Mouse (Mus musculus) fat pad, adult 2 months (tissue): Measurements from ENCODE around the gene Rom1.
"Not testable (repeated sequence)": the region's sequence is repeated elsewhere in the genome, so short reads cannot be mapped to it uniquely, and the experiment has no call there.

Source experiments
- DNase-seq: peaks from one replicate; pipeline ENCODE4 v3.0.0-alpha.2; 2011; ENCODE audit warnings: low read depth, low spot score; ENCODE audit errors: extremely low read depth

Rom1 gene

GRCm38 (mm10) chr19:8897865-8898495, 31.2 kb downstream of the Rom1 start, which contains the start of gene Ganab:
Ganab (plus strand) TSS chr19:8898071.
- DNase-seq: no peak

- not testable (repeated sequence) for DNase-seq
These were observed 31.8 kb downstream of the Rom1 start for GRCm38 (mm10) chr19:8897211-8897864.

- not testable (repeated sequence) for DNase-seq
These were observed 32.9 kb downstream of the Rom1 start for GRCm38 (mm10) chr19:8896231-8896630.

DNA sequence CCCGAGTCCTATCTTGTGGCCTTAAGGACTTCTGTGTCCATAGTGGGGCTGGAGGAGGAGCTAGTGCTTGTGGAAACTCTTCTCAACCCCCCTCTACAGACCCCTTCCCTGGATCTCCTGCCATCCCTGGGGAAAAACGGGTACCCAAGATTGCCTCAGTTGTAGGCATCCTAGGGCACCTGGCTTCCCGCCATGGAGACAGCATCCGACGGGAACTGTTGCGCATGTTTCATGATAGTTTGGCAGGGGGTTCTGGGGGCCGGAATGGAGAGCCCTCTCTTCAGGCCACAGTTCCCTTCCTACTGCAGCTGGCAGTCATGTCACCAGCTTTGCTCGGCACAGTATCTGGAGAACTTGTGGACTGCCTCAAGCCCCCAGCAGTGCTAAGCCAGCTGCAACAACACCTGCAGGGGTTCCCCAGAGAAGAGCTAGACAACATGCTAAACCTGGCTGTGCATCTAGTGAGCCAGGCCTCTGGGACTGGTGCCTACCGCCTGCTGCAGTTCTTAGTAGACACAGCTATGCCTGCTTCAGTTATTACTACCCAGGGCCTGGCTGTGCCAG, 33.7 kb downstream of the Rom1 start:
- DNase-seq: no peak

DNA sequence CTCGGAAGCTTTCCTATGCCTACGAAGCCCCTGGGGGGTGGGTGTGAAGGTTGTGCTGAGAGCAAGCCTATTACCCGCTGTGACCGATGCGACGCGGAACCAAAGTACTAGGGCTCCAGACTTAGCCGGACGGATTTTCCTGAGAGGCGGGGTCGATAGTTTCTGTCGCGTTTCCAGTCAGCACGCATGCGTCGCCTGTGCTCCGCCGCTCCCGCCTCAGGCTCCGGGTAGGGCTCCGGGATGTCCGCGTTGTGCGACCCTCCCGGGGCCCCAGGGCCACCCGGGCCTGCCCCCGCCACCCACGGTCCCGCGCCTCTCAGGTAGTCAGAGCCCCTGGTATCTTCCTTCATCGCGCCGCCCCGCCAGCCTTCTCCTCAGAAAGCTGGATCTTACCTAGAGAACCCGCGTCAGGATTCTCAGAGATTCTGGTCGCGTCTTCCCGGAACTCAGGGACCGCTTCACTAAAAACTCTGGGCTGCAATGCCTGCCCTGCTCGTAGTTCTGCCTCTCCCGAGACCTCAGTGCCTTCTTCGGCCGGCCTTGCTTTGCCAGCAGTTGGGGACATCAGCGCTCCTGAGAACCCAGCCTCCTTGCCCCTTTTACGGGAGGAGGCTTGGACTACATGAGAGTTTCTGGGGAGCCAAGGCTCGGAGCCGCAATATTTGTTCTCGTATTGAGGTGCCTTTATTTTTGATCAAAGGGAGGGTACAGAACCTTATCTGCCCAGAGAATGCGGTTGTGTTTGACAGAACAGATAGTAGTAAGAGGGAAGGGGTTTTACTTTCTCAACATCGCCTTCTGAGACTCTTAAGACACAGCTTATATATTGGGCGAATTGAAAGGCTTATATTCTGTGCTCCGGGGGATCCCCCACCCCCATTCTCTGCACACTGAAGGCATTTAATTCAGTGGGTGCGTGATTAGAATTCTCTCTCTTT, 36.1 kb downstream of the Rom1 start, which contains the start of gene Ints5:
TSS of gene Ints5 (plus strand) at position 177 of the 938 bp plus-strand sequence.
- no peak for DNase-seq

DNA sequence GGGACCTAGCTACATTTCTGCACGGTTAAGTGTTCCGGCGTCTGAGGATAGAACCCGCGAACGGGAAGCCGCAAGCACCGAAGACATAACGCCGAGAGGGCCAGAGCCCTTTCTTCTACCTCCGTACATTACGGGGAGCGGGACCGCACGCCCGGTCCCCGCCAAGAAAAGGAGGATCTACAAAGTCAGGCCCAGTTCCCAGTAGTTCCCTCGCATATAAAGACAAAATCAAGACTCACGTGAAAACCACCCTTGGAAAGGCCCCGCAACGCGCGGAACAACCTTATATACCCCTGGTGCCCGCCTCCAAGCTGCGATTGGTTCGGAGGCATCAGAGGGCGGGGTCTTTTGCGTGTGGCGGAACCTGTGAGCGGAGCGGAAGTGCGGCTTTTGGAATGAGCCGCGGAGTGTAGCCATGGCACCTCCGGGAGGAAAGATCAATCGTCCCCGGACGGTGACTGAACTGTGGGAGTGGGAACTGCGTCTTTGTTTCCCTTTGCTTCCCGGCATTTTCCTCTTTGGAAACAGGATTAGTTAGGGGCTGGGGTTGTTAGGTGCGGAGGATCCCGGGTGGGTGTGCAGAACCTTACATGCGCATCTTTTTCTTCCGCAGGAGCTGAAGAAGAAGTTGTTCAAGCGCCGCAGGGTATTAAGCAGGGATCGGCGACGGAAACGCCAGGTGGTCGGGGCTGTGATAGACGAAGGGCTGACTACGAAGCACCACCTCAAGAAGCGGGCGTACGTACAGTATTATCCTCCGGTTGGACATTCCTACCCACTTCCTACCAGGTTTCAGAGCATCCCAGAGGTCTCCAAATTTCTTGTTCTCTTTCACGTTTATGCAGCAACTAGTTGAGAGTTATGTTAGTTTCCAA, 40.4 kb downstream of the Rom1 start, which contains the start of the genes 1810009A15Rik and Gm49416:
TSS of gene 1810009A15Rik (plus strand) at position 343 of the 875 bp plus-strand sequence.
TSS of gene Gm49416 (plus strand) at position 416 of the 875 bp plus-strand sequence.
- DNase-seq: no peak

DNA sequence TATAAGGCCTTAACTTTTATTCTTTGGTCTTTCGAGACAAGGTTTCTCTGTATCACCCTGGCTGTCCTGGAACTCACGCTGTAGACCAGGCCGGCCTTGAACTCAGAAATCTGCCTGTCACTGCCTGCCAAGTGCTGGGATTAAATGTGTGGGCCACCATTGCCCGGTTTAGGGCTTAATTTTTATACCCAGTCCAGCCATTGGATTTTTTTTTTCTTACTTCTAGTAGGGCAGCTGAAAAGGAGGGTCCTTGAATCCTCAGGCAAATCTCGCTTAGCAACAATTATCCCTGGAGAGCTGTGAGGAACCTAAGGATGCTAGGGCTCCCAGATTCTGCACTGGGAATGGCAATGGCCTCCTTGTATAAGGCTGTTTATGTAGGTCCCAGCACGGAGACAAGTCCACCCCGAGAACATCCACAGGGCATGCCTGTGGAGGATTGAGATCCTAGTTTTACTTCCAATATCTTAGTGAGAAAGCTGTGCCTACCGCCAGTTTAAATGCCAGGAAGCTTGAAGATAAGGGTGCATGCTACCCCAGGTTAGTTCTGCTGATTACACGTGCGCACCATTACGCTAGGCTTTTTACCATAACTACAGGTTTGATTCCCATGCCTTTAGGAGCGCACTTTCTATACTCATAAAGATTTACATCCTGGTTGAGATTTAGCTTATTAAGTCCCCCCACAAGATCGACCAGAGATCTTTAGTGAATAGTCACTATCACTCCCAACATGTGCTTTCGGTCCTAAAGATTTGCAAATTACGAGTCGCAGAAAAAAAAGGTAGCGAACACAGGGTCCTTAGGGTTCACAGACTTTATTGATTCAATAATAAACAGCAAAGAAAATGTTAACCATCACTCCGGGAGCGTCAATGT, 41.3 kb downstream of the Rom1 start:
- no peak for DNase-seq

DNA sequence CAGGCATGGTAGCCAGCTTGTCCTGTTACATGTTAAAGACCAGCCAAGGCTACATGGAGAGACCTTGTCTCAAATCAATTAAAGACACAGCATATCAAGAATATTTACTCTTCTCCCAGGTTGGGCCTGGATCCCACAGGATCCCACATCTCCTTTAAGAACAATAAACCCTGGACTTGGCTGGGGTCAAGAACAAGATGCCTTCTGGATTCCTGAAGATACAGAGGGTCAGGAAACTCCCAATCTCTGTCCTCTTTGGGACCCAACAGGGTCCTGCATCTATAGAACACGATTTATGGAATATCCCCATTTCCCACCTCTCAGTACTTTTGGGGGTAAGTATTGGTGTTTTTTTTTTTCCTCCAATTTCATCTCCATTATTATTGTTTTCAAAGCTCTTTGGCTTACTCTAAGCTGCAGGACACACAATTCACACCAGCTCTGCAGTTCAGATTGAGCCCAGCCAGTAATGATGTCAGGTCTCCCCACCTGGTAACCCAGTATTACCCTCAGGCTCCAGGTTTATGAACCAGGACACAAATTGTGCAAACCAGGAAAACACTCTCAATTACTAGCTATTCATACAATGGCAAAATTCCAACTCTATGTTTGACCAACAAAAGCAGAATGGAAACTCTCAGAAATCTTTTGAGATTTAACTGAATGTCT, 42.1 kb downstream of the Rom1 start:
- no peak for DNase-seq

GRCm38 (mm10) chr19:8883616-8884015, 45.5 kb downstream of the Rom1 start, which contains the start of the genes Lbhd1 and Gm49403:
Lbhd1 (plus strand) TSS chr19:8883732.
Gm49403 (plus strand) TSS chr19:8883930.
- no peak for DNase-seq

GRCm38 (mm10) chr19:8881034-8881392, 48.1 kb downstream of the Rom1 start:
- DNase-seq: no peak

- no peak for DNase-seq
These were observed 48.7 kb downstream of the Rom1 start, which contains the start of gene Uqcc3 for GRCm38 (mm10) chr19:8880311-8881033. Uqcc3 (minus strand) TSS chr19:8880923.
